Mouse (Mus musculus) frontal cortex, postnatal 25 days (tissue): ENCODE measurements around the gene Col28a1.

Experiments
- DNase-seq, 2 experiments: peaks; one replicate each; pipeline ENCODE4 v3.0.0; 2022; ENCODE audit warnings: low spot score in 2 of 2

Gene Col28a1

DNA sequence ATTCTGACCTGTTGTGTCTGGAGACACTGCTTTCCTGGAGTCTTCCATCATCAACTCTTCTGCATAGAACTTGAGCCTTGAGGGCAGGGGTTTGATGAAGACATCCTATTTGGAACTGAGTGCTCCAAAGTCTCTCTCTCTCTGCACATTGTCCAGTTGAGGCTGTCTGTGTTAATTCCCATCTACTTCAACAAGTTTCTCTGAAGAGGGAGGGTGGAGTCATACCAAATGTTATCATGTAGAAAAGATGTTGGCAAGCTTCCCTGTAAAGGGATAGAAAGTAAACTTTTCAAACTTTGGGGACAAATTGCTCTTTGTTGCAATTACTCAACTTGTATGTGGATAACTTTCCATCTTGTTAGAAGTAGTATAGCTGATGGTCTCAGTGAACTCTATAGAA is at the start of gene Col28a1:
Gene Col28a1, minus strand, starts transcription at position 101 of the 400 bp plus-strand sequence.
- DNase-seq, result no peak

- no peak for DNase-seq
Measured at GRCm38 (mm10) chr6:8228596-8228995, 36.2 kb upstream of the Col28a1 start.

GRCm38 (mm10) chr6:8227035-8227434 is 34.6 kb upstream of the Col28a1 start:
- no peak for DNase-seq

- DNase-seq, result no peak
Measured at GRCm38 (mm10) chr6:8210661-8211060, 18.2 kb upstream of the Col28a1 start.

- DNase-seq, result no peak
Measured at GRCm38 (mm10) chr6:8209866-8210186, 17.4 kb upstream of the Col28a1 start.

- DNase-seq, result peak; percentile 60 to 76
Measured at GRCm38 (mm10) chr6:8209047-8209865, 16.8 kb upstream of the Col28a1 start, which contains the start of gene Mios. Gene Mios, plus strand, starts transcription at chr6:8209222.

- DNase-seq, result no peak
Measured at GRCm38 (mm10) chr6:8189917-8190316, 2.5 kb downstream of the Col28a1 start.

- DNase-seq, result no peak
Measured at GRCm38 (mm10) chr6:8188599-8189233, 3.7 kb downstream of the Col28a1 start.

DNA sequence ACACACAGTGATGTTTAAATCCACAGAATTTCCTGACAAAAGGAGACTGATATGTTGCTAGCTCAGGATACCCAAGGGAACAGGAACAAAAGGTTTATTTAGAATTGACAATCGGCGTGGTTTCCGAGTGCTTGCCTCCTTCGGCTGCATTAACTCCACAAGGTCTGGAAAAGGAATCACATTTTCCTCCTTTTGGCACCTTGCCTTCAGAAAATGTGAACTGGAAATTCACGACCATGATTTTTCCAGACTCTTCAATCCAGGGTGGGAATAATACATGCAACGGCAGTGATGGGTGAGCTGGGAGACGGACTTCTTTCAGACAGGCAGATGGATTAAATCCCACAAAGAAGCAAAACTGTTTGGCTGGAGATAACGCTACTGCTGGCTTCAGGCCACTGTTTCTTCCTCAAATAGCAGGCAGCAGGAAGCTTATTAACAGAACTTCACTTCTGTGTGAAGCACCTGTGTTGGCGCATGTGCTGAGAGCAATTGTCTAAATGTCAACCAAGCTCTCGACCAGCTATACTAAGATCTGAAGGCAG is 13.9 kb downstream of the Col28a1 start:
- DNase-seq, result no peak

GRCm38 (mm10) chr6:8176116-8176515 is 16.3 kb downstream of the Col28a1 start:
- DNase-seq, result no peak

- DNase-seq, result no peak
Measured at GRCm38 (mm10) chr6:8175346-8175745, 17.1 kb downstream of the Col28a1 start.

- DNase-seq, result no peak
Measured at GRCm38 (mm10) chr6:8174062-8174461, 18.4 kb downstream of the Col28a1 start.

DNA sequence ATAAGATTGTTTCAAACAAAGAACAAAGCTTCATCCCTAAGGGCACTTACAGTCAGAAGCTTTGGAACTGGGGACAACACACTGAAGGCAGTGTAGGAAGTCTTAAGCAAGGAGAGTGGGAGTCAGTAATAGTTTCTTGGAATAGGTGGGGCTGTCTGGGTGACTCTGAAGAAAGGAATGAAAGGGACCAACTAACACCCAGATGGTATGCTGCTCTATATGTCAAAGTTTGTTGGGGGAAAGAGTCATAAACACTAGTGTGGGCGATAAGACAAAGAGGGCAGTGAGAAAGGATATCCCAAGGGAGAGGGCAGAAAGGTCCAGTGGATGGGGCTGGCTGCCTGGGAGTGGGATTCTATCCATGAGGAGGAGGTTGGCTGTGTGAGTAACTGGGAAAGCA is 20.3 kb downstream of the Col28a1 start:
- DNase-seq, result no peak

GRCm38 (mm10) chr6:8164741-8165140 is 27.7 kb downstream of the Col28a1 start:
- DNase-seq, result no peak

- no peak for DNase-seq
Measured at GRCm38 (mm10) chr6:8160001-8160400, 32.4 kb downstream of the Col28a1 start.

GRCm38 (mm10) chr6:8157121-8157520 is 35.3 kb downstream of the Col28a1 start:
- no peak for DNase-seq

DNA sequence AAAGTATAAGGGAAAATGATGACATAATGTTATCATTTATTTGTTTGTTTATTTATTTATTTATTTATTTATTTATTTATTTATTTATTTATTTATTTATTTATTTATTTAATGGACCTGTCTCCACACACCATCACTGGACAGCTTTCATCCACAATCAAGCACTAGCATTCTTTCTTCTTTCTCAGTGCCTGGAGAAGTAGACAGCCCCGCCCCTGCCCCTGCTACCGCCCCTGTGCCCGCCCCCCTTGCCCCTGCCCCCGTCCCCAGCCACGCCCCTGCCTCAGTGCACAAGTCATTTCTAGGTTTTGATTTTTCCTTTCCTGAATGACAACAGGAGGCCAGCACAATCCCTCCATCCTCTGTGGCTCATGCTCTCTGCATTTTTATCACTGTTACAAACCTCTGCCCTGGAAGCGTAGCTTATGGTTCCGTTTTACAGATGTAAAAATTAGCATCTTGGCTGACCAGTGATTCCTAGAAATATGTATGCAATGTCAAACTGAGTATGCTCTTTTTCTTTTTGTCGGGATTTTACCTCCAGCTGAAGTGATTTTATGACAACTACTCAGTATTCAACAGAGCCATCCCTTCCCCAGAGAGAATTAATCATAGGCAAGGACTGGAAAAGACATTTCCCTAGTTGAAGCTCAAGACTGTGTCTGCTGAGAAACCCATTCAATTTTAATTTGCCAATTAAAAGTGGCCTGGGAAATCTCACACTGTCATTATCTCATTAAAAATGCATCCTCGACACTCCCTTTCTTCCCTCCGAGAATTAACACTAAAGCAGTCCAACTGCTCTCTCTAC is 39.7 kb downstream of the Col28a1 start:
- no peak for DNase-seq

- no peak for DNase-seq
Measured at GRCm38 (mm10) chr6:8148916-8149315, 43.5 kb downstream of the Col28a1 start.

- DNase-seq, result no peak
Measured at GRCm38 (mm10) chr6:8141881-8142280, 50.5 kb downstream of the Col28a1 start.

- no peak for DNase-seq
Measured at GRCm38 (mm10) chr6:8130149-8130548, 62.3 kb downstream of the Col28a1 start.

DNA sequence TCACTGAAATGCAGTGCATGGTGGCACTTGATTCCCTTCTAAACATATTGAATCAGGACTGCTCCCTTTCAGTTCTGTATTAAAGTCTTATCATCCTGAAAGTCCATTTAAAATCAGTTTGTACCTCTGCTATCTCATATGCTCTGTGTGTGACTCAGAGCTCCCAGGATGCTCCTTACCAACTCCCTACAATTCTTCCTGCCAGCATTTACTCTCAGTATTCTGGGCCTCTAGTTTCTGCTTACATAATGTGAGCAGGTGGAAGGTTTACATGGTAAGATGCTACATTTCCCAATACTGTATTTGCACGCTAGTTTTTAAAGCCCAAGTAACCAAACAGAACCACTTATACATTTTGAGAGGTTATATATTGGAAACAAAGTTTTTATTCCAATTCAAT is 64.3 kb downstream of the Col28a1 start:
- DNase-seq, result no peak

DNA sequence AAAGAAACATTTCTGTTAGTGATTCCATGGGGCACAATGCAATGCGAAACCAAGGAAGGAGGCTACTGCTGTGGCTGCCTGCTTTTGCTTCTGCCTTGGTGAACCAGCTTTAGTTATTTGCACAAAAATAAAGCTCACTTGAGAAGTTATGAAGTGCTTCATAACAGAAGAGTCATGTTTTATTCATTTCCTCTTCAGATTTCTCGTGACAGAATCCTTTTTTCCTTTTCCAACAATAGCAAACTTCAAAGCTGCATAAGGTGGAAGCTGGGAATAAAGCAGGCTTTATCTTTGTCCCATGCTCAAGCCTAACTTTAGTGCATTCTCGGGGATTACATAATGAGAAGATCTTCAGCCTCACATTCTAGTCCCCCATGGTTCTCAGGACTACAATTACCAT is 65.9 kb downstream of the Col28a1 start:
- DNase-seq, result no peak
